Mouse (Mus musculus): ENCODE data around the gene Chm.
"Not testable (repeated sequence)": the region's sequence is repeated elsewhere in the genome, so short reads cannot be mapped to it uniquely, and the experiment has no call there.

Chm gene

DNA sequence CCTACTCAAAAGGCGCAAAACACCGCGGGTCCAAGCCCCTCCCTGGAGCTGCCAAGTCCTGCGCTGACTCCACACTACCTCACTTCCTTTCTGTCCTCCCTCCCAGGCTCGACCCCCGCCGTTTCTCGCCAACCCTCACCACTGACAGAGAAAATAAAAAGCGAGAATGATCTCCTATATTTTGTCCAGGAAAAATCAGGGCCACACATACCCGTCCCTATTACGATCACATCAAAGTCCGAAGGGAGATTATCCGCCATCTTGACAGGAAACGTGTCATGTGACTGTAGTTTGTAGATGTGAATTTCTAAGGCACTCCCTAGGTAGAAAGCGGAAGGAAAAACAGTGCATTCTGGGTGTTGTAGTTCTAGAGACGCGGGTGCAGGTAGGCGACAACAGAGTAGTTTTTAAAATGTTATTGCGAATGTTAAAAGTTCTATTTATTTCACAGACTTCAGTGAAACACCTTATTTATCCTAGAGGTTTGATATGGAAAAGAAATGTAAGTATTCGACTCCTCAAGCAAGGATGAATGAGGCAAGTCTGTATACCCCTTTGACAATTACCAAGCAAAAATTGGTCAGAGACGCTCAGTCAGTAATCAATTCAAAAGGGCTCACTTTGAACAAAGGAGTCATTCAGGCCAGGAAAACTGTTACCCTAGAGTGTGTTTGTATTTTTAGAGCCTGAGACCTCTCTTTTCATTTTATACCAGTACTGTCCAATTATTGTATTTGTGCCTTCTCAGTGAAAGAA, at the start of gene Chm:
TSS of gene Chm (minus strand) at position 288 of the 756 bp plus-strand sequence.
- DNase-seq (ENCODE audit: low read depth), result peak; percentile 85

DNA sequence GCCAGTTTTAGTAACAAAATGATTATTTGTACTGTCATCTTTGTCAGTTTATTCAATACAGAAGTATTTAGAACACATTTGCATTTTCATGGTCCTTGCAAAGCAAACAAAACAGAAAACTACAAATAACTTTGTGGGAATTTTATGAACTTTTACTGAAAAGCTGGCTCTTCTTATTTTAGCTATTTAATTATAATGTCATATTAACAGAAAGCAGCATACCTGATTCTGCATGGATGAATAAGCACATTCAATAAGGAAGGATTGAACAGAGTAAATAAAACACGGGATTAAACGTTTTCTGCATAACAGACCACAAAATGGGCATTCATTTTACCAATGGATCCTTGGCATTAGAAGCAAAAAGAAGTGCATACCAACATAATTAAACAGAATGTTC, 8.6 kb upstream of the Chm start:
- no peak for DNase-seq (ENCODE audit: low read depth)

DNA sequence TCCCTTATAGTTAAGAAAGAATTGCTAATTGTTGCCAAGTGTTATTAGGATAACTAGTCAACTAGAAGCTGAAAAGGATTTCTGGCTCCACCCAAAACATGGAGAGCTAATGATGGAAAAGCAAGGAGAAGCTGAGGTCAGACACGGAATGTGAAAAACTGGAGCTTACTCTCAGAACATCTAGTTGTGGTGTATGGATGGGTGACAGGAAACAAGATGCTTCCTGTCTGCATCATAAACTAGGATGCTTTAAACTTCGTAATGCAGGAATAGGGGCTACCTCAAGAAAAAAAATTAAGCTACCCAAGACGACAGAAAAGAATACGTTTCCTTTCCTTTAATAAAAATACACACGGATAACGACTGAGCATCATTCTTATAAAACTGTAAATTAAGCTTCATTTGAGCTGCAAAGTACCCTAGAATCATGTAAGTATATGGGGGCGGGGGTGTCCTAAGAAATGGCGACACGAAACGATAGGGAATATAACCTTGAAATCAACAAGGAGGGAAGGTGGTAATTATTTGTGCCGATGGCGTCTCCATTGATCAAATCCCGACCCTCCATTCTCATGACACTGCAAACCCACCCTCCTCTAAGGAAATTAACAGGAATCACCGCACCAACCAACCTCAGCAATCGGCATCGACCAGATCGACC, 618 bp downstream of the Chm start:
- DNase-seq (ENCODE audit: low read depth), result peak; percentile 32

DNA sequence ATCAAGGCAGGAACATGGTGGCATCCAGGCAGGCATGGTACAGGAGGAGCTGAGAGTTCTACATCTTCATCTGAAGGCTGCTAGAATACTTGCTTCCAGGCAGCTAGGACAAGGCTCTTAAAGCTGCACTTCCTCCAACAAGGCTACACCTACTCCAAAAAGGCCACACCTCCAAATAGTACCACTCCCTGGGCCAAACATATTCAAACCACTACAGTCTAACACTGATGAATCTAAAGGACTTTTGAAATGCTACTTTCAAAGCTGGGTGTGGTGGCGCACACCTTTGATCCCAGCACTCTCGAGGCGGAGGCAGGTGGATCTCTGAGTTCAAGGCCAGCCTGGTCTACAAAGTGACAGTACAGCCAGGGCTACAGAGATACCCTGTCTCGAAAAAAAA, 4.5 kb downstream of the Chm start:
- DNase-seq (ENCODE audit: low read depth), result not testable (repeated sequence)

DNA sequence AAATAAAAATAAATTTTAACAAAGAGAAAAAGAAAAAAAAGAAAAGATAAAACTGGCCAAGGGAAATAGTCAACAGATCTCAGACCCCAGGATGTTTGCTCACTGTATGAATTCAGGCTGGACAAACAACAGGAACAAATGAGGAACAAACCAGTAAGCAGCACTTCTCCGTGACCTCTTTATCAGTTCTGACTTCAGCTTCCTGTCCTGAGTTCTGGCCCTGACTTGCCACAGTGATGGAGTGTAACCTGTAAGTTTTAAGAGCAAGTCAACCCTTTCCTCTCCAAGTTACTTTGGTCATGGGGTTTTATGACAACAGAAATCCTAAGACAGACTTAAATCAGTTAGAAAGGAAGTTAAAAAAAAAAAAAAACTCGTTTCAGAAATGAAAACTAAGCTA, 12.6 kb downstream of the Chm start:
- no peak for DNase-seq (ENCODE audit: low read depth)

DNA sequence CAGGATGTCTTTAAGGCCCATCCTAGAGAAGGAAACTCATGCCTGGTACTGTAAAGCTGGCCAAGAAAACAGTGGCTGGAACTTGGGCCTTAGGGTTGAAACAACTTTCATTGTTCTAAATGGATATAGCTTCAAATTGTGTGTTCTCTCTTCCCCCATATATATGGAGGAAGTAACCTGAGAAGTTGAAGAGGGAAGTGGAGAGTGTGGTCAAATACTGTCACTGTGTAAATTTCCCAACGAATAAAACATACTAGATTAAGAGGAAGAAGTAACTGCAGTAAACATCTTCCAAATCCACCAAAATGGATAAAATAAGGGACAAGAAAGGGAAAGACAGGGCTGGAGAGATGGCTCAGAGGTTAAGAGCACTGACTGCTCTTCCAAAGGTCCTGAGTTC, 13.0 kb downstream of the Chm start:
- no peak for DNase-seq (ENCODE audit: low read depth)

DNA sequence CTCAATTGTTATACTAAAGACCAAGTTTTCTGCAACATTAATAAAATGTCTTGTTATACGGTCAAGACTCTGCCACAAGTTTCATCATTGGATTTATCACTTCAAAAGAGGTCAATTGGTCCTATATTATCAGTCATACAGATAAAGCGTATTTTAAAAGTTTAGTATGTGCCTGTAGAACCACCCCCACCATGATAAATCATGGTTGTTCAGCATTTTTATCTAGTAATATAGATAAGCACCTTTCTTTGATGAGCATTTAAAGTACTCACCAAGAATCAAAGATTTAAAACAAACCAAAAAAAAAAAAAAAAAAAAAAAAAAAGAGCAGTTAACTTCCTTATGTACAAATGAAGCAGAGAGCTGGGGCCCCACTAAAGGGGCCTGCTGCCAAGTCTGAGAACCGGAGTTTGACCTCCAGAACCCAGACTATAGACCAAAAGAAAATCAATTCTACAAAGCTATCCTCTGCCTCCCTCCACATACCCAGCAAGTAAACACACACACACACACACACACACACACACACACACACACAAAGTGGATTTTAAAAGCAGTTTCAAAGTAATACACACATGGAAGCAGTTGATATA, 25.0 kb downstream of the Chm start:
- DNase-seq (ENCODE audit: low read depth), result no peak

DNA sequence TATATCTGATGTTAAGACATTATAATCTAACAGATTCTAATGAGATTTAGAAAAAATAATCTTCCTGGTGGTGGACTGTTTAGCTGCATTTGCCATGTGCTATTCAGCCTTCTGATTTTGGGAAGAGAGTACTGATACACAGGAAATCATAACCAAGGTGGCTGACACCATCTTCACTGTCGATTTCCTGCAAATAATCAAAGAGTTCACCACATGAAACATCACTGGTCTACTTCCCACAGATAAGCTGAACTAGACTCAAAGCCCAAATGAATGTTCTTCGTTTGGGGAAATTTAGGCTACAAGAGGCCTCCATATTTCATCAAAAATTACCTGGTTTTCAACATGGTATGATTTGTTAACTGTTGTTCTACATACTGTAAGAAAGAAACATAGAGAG, 101.1 kb downstream of the Chm start:
- DNase-seq (ENCODE audit: low read depth), result no peak

DNA sequence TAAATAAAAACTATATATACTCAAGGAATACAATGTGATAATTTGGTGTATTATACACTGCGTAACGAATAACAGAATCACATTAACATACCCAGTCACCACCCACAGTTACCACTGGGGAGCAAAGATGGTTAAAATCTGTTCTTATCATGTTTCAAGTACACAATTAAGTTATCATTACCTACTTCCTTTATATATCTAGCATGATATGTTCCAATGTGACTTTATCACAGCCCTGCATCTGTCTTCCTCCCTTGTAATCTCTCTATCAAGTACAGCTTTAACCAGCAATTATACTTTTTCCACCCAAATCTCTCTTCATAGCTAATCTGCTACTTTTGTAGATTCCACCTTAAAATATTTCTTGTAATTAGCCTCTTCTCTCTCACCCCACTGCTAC, 109.3 kb downstream of the Chm start:
- no peak for DNase-seq (ENCODE audit: low read depth)

DNA sequence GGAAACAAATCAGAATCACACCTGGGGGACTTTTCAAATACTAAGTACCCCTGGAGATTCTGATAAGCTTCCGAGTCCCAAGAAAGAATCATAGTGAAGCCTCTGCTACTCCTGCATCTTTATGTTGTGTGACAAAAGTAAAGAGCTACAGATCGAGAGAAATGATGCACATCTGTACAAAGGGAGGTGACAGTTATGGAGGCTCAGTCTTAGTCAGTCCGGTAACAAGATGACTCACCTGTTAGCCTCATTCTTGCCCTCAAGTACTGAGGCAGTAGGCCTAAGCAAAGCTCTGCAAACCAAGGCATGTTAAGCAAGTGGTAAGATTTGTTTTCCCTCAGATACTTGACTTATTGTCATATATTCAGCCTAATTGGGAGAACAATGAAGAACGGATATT, 110.5 kb downstream of the Chm start:
- DNase-seq (ENCODE audit: low read depth), result peak; percentile 34

DNA sequence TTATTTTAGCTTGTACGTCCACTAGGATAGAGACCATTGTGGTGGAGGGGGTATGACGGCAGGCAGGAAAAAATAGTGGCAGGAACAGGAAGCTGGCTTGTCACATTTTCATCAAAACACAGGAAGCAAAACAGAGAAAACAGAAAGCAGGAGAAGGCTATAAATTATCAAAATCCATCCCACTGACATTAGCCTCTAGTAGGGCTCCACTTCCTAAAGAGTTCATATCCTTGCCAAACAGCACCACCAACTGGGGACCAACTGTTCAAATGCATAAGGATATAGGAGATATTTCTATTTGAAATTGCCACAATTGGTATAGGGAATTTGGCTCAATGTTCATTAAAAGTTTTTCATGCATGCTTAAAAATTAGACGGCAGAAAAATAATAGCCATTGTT, 181.7 kb downstream of the Chm start:
- DNase-seq (ENCODE audit: low read depth), result peak; percentile 2

DNA sequence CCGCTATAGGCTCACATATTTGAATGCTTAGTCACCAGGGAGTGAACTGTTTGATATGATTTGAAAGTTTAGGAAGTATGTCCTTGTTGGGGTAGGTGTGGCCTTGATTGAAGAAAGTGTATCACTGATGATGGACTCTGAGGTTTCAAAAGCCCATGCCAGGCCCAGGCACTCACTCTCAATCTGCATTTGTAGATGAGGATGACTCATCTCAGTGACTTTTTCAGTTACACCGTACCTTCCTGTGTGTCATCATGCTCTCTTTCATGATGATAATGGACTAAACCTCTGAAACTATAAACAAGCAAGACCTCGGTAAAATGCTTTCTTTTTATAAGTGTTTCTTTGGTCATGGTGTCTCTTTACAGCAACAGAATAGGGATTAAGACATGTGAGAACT, 183.1 kb downstream of the Chm start:
- DNase-seq (ENCODE audit: low read depth), result peak; percentile 28

Data from induced T-regulatory cell, adult 2 months (primary cell).